Mouse (Mus musculus) embryonic facial prominence, embryonic 12.5 days (tissue): ENCODE results near the gene Eif4a2. TPM values are rescaled to one million over a fixed set of nuclear protein-coding genes. Genes with fewer than 3 reads are reported as not detected.

Experiments used
- ATAC-seq: fragments of 200-750 bp; cut with Nextera tagmentation; 2 replicates; pipeline ENCODE4 v1.8.0; 2017; ENCODE audit not compliant: insufficient number of reproducible peaks, insufficient read depth, low FRiP score, low TSS enrichment
- H3K27ac ChIP-seq: fragments of 300-500 bp; sonication (generic); 2 replicates; pipeline ENCODE4 v1.5.1; 2016; ENCODE audit warnings: mild to moderate bottlenecking
- H3K27me3 ChIP-seq: fragments of 300-500 bp; sonication (generic); 2 replicates; pipeline ENCODE4 v1.6.1; 2016; ENCODE audit warnings: mild to moderate bottlenecking, moderate library complexity
- H3K36me3 ChIP-seq: fragments of 300-500 bp; sonication (generic); 2 replicates; pipeline ENCODE4 v1.6.1; 2016; ENCODE audit warnings: mild to moderate bottlenecking
- H3K4me1 ChIP-seq: fragments of 300-500 bp; sonication (generic); 2 replicates; pipeline ENCODE4 v1.6.1; 2016
- H3K4me2 ChIP-seq: fragments of 300-500 bp; sonication (generic); replicated peaks from 2 replicates; pipeline ENCODE4 v1.6.1; 2016; ENCODE audit warnings: mild to moderate bottlenecking, moderate library complexity
- H3K4me3 ChIP-seq: fragments of 300-500 bp; sonication (generic); 2 replicates; pipeline ENCODE4 v1.5.1; 2016; ENCODE audit warnings: mild to moderate bottlenecking
- H3K9ac ChIP-seq: fragments of 300-500 bp; sonication (generic); 2 replicates; pipeline ENCODE4 v1.6.1; 2016; ENCODE audit warnings: mild to moderate bottlenecking, moderate library complexity
- H3K9me3 ChIP-seq: fragments of 300-500 bp; sonication (generic); 2 replicates; pipeline ENCODE4 v1.6.1; 2016; ENCODE audit warnings: mild to moderate bottlenecking, moderate library complexity
- WGBS: fragments of 180-500 bp; shearing (Covaris S2); methylation state at CpG from one replicate; pipeline ENCODE4 v1.1.7; 2016; 5-methylcytosine and 5-hydroxymethylcytosine counted together
- microRNA-seq: library from miRNA; unstranded; fragments of <30 nt; microRNA quantifications from one replicate; pipeline ENCODE4, GENCODE M21; 2017
- polyA plus RNA-seq: library from polyadenylated mRNA; unstranded; fragments of >200 nt; fragmentation: Nextera tagmentation; extraction: Ambion mirVana; gene quantifications from 2 replicates; pipeline ENCODE4 v1.2.1, GENCODE M21; 2016

The Eif4a2 gene
- polyA plus RNA-seq, 1 experiment from 2014 or later = 251 TPM

DNA sequence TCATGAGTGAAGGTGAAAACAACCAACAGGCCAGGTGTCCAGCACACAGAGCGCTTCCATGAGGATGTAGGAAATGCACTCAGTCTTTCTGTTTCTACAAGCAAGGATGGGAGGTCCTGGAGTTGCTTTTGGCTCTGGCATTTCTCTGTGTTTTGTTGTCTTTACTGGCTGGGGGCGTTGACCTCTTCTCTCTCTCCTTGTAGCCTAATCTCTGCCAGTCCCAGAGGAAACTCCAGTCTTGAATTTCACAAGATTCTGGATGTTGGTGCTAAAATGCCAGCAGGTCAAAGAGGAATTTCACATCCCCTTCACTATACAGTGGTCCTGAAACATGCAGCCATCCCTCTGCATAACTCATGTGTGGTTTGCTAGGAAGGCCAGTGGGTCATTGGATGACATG lies 41.7 kb downstream of the Eif4a2 start:
- Histone ChIP-seq H3K4me1 (no peaks in the 10 kb centered on the region), H3K9me3 (no peaks in the 10 kb centered on the region), H3K4me3 (no peak overlapping the region), H3K27me3 (no peaks in the 10 kb centered on the region), H3K36me3 (no peaks in the 10 kb centered on the region), H3K9ac (no peak overlapping the region), H3K27ac (no peak overlapping the region), H3K4me2 (no peak overlapping the region)
- WGBS = 47% methylated on average over 2 of the region's 2 CpGs
- no peak for ATAC-seq

DNA sequence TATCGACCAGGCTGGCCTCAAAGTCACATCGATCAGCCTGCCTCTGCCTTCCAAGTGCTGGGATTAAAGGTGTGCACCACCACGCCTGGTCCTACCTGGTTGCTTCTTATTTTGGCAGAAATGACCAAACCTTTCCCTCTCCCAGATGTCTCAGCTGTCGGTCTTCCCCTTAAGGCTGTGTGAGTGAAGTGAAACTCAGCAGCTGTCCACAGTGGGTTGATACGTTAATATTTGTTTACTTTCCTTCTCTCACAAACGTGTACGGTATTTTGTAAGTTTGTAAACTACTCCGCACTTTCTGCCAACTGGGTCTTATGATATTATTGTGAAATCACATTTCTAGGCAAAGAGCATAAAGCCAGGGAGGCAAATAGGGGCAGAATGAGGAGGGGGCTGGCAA lies 42.2 kb downstream of the Eif4a2 start:
- ATAC-seq = no peak
- no peak overlapping the region for H3K4me3 ChIP-seq
- no peak overlapping the region for H3K9ac ChIP-seq
- 69% methylated on average over 8 of the region's 8 CpGs for WGBS
- no peaks in the 10 kb centered on the region for H3K9me3 ChIP-seq
- H3K4me2 ChIP-seq = no peak overlapping the region
- no peaks in the 10 kb centered on the region for H3K27me3 ChIP-seq
- no peaks in the 10 kb centered on the region for H3K4me1 ChIP-seq
- no peak overlapping the region for H3K27ac ChIP-seq
- no peaks in the 10 kb centered on the region for H3K36me3 ChIP-seq

DNA sequence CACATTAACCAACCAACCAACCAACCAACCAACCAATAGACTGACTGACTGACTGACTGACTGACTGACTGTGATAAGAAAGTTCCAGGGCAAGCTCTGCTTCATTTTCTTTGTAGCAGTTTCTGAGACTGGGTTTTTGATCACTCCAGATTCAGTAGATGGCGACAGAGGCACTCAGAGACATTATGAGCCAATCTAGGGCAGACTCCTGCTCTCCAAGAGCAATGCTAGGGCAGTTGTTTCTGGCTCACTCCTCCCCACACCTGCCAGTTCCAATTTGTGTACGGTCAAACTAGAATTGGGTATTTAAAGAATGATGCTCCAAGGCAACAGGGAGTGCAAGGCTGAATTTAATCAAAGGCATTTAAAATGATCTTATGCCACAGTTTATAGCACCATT lies 44.2 kb downstream of the Eif4a2 start:
- H3K36me3 ChIP-seq = no peaks in the 10 kb centered on the region
- H3K27me3 ChIP-seq = no peaks in the 10 kb centered on the region
- 14% methylated on average over 2 of the region's 2 CpGs for WGBS
- H3K4me2 ChIP-seq = no peak overlapping the region
- no peak for ATAC-seq
- no peaks in the 10 kb centered on the region for H3K9me3 ChIP-seq
- H3K4me1 ChIP-seq = no peaks in the 10 kb centered on the region
- H3K9ac ChIP-seq = no peak overlapping the region
- no peak overlapping the region for H3K4me3 ChIP-seq
- no peak overlapping the region for H3K27ac ChIP-seq

DNA sequence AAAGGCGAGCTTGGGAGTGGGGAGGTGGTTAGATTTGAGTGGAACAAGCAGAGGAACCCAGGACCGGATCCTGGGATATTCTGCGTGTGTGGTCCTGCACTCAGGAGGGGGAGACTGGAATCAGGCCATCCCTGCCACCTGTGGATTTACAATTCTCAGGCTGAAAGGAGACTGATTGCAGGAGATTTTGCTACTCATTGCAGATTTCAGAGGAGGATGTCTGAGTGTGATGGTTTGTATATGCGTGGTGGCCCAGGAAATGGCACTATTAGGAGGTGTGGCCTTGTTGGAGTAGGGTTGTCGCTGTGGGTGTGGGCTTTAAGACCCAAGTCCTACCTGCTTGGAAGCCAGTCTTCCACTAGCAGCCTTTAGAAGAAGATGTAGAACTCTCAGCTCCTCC lies 47.0 kb downstream of the Eif4a2 start:
- ATAC-seq = no peak
- no peak overlapping the region for H3K4me2 ChIP-seq
- H3K4me1 ChIP-seq = no peaks in the 10 kb centered on the region
- H3K4me3 ChIP-seq = no peak overlapping the region
- no peak overlapping the region for H3K9ac ChIP-seq
- no peaks in the 10 kb centered on the region for H3K9me3 ChIP-seq
- no peaks in the 10 kb centered on the region for H3K27me3 ChIP-seq
- H3K27ac ChIP-seq = no peak overlapping the region
- no peaks in the 10 kb centered on the region for H3K36me3 ChIP-seq
- 80% methylated on average over 5 of the region's 5 CpGs for WGBS

DNA sequence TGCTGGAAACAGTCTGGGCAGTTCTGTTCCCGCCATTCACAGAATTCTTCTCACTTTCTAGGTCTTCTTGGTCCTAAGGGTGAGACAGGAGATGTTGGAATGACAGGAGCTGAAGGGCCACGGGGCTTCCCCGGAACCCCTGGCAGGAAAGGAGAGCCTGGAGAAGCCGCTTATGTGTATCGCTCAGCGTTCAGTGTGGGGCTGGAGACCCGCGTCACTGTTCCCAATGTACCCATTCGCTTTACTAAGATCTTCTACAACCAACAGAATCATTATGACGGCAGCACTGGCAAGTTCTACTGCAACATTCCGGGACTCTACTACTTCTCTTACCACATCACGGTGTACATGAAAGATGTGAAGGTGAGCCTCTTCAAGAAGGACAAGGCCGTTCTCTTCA lies 49.8 kb downstream of the Eif4a2 start:
- Histone ChIP-seq H3K9ac (no peak overlapping the region), H3K4me1 (no peaks in the 10 kb centered on the region), H3K36me3 (no peaks in the 10 kb centered on the region), H3K9me3 (no peaks in the 10 kb centered on the region), H3K4me2 (no peak overlapping the region), H3K27ac (no peak overlapping the region), H3K27me3 (no peaks in the 10 kb centered on the region), H3K4me3 (no peak overlapping the region)
- ATAC-seq = no peak
- WGBS = 91% methylated on average over 13 of the region's 13 CpGs

DNA sequence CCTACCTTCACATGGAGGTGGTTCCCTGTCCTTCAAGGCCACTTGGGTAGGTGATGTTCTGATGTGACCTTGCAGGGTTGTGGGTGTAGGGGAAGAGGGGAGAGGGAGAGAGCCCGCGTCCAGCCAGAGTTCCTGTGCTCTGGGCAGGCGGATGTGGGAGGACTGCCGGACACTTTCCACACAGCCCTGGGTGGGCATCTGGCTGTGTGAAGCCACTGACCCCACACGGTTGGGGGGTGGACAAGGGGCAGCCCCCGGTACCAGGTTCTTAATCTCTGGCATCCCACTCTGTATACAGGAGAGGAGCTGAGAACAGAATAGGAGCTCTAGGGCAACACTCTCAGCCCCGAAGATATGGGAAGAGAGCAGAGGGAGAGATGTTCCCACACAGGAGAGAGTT lies 51.0 kb downstream of the Eif4a2 start:
- Histone ChIP-seq H3K4me1 (no peaks in the 10 kb centered on the region), H3K4me2 (no peak overlapping the region), H3K27ac (no peak overlapping the region), H3K9me3 (no peaks in the 10 kb centered on the region), H3K4me3 (no peak overlapping the region), H3K27me3 (no peaks in the 10 kb centered on the region), H3K9ac (no peak overlapping the region), H3K36me3 (no peaks in the 10 kb centered on the region)
- 87% methylated on average over 7 of the region's 7 CpGs for WGBS
- no peak for ATAC-seq

DNA sequence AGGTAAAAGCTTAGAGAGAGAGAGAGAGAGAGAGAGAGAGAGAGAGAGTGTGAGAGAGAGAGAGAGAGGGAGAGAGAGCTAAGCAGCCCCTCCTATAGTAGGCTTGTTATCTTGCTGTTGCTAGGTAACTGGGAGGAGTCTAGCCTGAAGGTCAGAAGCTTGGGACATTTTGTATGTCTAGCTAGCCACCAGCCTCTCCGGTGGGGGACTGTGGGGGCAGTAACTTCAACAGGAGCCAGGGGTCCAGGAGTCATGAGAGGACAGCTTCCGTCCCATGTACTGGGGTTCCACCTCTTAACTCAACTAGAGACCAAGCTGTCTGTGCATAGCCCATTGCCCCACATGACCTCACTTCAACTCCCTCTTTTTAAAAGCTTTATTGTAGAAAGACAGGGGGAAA lies 51.7 kb downstream of the Eif4a2 start:
- Histone ChIP-seq H3K36me3 (no peaks in the 10 kb centered on the region), H3K9ac (no peak overlapping the region), H3K27me3 (no peaks in the 10 kb centered on the region), H3K4me3 (no peak overlapping the region), H3K4me2 (no peak overlapping the region), H3K4me1 (no peaks in the 10 kb centered on the region), H3K9me3 (no peaks in the 10 kb centered on the region), H3K27ac (no peak overlapping the region)
- 63% methylated on average over 2 of the region's 2 CpGs for WGBS
- no peak for ATAC-seq

DNA sequence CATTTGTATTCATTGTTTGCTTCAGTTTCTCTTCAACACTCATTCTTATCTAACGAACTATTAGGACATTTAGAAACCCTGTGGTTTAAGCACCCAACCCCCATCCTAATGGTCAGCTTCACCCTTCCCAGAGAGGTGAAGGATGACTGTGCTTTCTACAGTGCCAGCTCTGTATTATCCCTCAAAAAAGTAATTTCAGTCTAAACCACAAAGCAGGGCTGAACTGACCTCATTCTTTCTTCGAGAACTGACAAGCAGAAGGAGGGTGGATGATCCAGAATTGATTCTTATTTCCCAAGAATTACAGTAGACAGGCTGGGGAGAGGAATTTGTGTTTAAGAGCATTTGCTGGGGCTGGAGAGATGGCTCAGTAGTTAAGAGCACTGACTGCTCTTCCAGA lies 52.5 kb downstream of the Eif4a2 start:
- Histone ChIP-seq H3K4me2 (no peak overlapping the region), H3K4me3 (no peak overlapping the region), H3K36me3 (no peaks in the 10 kb centered on the region), H3K27ac (no peak overlapping the region), H3K9ac (no peak overlapping the region), H3K27me3 (no peaks in the 10 kb centered on the region), H3K4me1 (no peaks in the 10 kb centered on the region), H3K9me3 (no peaks in the 10 kb centered on the region)
- 79% methylated on average over 2 of the region's 2 CpGs for WGBS
- ATAC-seq = no peak

DNA sequence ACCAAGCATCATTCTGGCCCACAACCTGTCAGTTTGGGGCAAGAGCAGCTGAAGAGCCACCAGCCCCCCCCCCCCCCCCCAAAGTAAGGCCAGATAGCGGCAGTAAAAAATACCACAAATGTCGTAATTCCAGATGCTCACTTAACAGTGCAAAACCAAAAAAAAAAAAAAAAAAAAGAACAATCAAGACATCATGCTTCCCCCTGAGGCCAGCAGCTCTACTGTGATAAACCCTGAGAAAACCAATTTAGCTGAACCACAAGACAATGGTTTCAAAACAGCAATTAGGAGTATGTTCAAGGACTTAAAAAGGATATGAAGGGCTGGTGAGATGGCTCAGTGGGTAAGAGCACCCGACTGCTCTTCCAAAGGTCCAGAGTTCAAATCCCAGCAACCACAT lies 54.9 kb downstream of the Eif4a2 start:
- Histone ChIP-seq H3K27ac (no peak overlapping the region), H3K9ac (no peak overlapping the region), H3K4me3 (no peak overlapping the region), H3K4me1 (no peaks in the 10 kb centered on the region), H3K9me3 (no peaks in the 10 kb centered on the region), H3K36me3 (no peaks in the 10 kb centered on the region), H3K4me2 (no peak overlapping the region), H3K27me3 (no peaks in the 10 kb centered on the region)
- ATAC-seq = no peak
- WGBS = 74% methylated on average over 3 of the region's 3 CpGs

Small RNAs within 50 kb of the gene (microRNA-seq; reads per million reads assigned to microRNA genes)
- gene Gm49346 = 1.1 reads per million

Other genes starting within 250 kb of the Eif4a2 start
- 33.8 and 35.2 TPM in 2 replicates for gene Tbccd1, start 249.8 kb upstream of the Eif4a2 start, polyA plus RNA-seq
- 97.9 and 102 TPM in 2 replicates for gene Dnajb11, start 249.6 kb upstream of the Eif4a2 start, polyA plus RNA-seq
- not detected in 2 replicates for gene Ahsg, start 216.2 kb upstream of the Eif4a2 start, polyA plus RNA-seq
- not detected in 2 replicates for gene Fetub, start 189.1 kb upstream of the Eif4a2 start, polyA plus RNA-seq
- not detected in 2 replicates for gene Hrg, start 156.4 kb upstream of the Eif4a2 start, polyA plus RNA-seq
- not detected in 2 replicates for gene Kng2, start 78.0 kb upstream of the Eif4a2 start, polyA plus RNA-seq
- 0.14 TPM in 1 of 2 replicates, not detected in the other for gene Kng1, start 49.6 kb upstream of the Eif4a2 start, polyA plus RNA-seq
- 139 and 150 TPM in 2 replicates for gene Rfc4, start 20.3 kb downstream of the Eif4a2 start, polyA plus RNA-seq
- not detected in 2 replicates for gene Adipoq, start 39.1 kb downstream of the Eif4a2 start, polyA plus RNA-seq
- gene St6gal1, start 117.3 kb downstream of the Eif4a2 start, polyA plus RNA-seq = 29.6 and 31.7 TPM in 2 replicates